Mouse (Mus musculus) v-Abl transformed pro-B cells (cell line): ENCODE measurements at regions not wholly inside any gene's neighbourhood (a gene's known extent, or its start where the extent isn't known, plus 50 kb on each side); places are given as distances from the start of the nearest gene placed in this dataset.
"Not testable (repeated sequence)": the region's sequence is repeated elsewhere in the genome, so short reads cannot be mapped to it uniquely, and the experiment has no call there.

ENCODE experiments used
- in situ Hi-C, 2 experiments: fragments of 400-800 bp; cut with MboI; formaldehyde crosslinking; loops; one replicate each; pipeline ENCODE4 v1.15.1; 2025; ENCODE audit not compliant: unreplicated experiment in 2 of 2

DNA sequence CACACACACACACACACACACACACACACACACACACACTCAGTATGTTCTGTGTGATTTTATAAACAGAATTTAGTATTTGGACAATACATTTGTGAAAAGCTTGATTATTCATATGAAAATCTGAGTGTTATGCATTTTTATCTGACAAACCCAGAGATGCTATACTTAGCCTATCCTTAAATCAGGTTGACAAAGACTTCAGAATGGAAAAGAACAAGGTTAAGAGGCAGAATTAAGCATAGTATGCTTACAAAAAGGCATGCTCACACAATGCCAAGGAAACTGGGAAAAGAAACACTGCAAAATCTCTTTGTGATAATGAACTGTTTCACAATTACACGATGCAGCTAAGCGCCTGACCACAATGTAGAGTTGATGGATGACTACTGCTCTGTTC is 414.3 kb downstream of the Arl6ip6 start:
- in situ Hi-C loops = no loop called here

DNA sequence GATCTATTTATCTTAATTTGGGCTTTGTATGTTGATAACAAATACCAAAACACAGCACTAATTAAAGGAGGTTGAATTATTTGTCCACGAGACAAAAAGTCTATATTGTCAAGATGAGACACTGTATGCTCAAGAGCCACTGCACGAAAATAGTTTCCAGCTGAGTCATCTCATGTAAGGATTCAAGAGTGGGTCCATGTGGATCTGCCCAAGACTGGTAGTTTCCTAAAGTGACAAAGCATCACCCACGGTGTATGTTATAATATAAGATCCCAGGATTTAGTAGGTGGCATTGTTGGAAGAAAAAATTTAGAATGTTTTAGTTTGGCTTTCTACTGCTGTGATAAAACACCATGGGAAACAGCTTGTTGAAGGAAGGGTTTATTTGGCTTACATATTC is 428.2 kb downstream of the Arl6ip6 start:
- in situ Hi-C loops = no loop called here

- in situ Hi-C loops = not testable (repeated sequence)
Observed at GRCm38 (mm10) chr2:53632816-53633474, 441.4 kb downstream of the Arl6ip6 start.

- in situ Hi-C loops = no loop called here
Observed at GRCm38 (mm10) chr2:53668599-53669372, 416.6 kb downstream of the Rprm start.

GRCm38 (mm10) chr2:53680350-53681011 is 404.9 kb downstream of the Rprm start:
- in situ Hi-C loops = no loop called here

DNA sequence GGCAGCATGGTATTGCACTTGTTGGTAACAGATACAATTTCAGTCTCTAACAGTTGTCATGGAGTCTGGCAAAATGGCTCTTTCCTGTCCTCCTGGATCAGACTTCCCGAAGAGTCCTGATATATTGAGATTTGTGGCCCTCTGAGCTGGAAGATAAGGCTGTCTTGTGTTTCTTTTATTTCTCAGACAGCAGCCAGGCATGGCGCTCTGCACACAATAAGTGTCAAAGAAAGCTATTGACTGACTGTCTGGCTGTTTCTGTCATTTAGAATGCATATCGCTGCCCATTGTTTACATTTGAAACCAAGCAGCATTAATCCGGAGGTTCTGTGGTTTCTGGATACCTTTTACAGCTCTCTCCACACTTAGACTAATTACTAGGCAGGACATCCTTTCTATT is 402.8 kb downstream of the Rprm start:
- in situ Hi-C loops = no loop called here

GRCm38 (mm10) chr2:53687281-53687680 is 398.1 kb downstream of the Rprm start:
- in situ Hi-C loops = no loop called here

DNA sequence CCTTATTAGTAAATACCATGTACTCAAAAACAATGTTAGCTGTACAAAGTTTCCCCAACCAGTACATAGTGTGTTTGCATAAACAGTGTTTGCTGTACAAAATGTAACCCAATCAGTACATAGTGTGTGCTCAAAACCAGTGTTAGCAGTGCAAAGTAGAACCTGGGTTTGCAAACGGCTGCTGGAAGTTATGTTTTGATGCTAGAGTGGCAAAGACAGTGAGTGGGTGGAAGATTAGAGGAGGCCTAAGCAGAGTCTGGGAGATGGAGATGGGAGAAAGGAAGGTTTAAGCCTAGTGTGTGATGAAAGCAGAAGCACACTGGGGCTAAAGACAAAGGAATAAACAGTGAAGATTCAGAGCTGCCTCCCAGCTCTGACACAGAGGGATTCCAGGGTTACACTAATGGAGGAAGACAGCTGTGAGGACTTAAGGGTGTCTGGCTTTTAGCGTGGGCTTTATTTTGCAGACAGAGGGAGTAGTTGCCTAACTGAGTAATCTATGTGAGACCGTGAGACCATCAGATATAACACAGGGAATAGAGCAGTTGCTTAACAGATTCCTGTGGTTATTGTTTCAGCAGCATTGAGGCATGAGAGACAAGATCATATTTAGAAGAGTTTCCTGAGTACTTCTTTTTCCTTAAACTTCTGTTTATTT is 396.0 kb downstream of the Rprm start:
- in situ Hi-C loops = no loop called here

GRCm38 (mm10) chr2:53691580-53692118 is 393.7 kb downstream of the Rprm start:
- in situ Hi-C loops = no loop called here

GRCm38 (mm10) chr2:53711213-53711612 is 374.1 kb downstream of the Rprm start:
- in situ Hi-C loops = no loop called here

DNA sequence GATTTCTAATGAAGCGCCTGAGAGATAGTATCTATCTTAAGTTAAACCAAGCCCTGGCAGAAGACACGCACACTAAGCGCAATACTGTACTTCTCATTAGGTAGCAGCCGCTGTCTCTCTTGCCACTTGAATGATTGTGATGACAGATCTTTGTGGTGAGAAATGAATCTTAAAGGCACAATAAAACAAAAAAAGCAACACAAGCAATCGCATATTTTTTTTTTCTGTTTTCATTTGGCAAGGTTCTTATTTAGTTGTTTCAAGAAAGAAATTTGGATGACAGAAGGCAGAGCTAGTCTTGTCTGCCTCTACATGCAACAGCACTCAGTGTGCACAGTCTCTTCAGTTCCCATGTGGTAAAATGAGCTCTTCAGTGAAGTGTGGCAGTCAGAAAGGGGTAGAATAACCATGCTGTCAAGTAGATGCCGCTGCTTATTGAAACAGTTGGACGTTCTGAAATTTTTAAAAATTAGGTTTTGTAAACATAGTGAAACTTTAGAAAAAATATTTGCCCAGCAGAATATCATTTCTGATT is 372.2 kb downstream of the Rprm start:
- in situ Hi-C loops = no loop called here

DNA sequence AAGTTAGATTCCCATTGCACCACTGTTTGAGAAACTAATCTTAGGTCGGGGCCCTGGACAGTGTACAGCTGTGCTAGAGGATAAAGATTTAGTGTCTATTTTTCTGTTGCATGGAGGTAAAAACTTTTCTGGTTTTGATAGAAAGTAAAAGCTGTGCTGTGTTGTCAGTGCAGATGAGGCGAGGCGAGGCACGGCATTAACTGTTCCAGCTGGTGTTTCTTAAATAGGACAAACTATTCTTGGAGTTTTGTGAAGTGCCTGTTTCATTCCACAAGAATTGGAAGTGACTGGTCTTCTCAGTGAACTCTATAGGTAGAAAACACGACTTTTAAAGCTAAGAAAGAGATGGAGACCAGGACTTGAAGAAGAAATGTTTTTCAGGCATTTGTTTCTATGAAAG is 370.3 kb downstream of the Rprm start:
- in situ Hi-C loops = no loop called here

GRCm38 (mm10) chr2:53723231-53723630 is 362.1 kb downstream of the Rprm start:
- in situ Hi-C loops = no loop called here

- in situ Hi-C loops = no loop called here
Observed at GRCm38 (mm10) chr2:53728693-53729092, 356.7 kb downstream of the Rprm start.

- in situ Hi-C loops = no loop called here
Observed at GRCm38 (mm10) chr2:53730451-53730850, 354.9 kb downstream of the Rprm start.

DNA sequence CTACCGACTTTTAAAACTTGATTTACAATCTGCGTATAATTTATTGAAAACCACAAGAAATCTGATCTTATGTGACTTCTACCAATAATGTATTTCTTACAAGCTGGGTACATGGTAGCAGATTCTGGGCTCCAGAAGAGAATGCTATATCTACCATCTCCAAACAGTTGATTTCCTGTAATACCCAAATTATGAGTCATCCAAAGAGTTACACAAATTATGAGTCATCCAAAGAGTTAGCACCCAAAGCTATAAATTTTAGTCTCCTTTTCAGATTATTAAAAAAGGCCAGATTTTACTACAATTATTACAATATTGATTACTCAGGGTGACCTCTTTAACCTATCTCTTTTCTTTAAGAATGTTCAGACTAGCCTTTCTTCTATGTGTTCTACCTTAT is 321.9 kb downstream of the Rprm start:
- in situ Hi-C loops = no loop called here

- in situ Hi-C loops = not testable (repeated sequence)
Observed at GRCm38 (mm10) chr2:53782035-53782434, 303.3 kb downstream of the Rprm start.

DNA sequence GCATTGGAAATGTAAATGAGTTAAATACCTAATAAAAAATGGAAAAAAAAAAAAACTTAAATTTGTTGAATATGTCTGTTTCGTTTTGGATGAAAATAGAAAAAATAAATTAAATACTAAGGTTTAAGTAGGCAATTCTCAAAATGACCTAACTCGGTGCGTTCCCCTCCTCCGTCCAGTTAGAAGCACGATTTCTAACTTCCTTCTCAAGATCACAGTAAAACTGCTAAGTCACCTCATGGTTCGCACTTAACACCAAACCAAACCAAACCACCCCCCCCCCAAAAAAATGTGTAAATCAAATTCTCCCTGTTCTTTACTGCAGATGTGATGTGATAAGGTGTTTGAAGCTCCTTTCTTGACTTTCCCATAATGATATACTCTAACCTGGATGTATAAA is 296.8 kb downstream of the Rprm start:
- in situ Hi-C loops = not testable (repeated sequence)

DNA sequence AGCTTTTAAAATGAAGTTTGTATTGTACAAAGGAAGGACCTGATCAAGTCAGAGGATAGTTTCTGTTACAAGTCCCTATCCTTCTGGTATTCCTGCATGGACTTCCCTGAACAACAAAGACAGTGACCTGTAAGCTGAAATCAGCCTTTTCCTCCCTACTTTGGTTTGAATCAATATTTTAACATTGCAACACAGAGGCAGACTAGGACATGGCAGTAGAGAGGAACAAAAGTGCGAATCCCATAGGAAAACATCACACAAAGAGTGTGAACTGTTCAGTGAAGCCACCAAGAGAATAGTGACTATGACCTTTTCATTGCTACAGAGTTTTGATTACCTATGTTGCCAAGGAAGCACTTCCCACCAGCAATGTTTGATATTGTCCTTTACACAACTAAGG is 288.7 kb downstream of the Rprm start:
- in situ Hi-C loops = no loop called here

GRCm38 (mm10) chr2:53803666-53804065 is 281.7 kb downstream of the Rprm start:
- in situ Hi-C loops = loop anchor here in 1 of 2 experiments (25.0 kb wide), 1 partner anchor 616 kb away; the partner anchor contains the start of genes Arl6ip6 and Prpf40a
